Mouse (Mus musculus): ENCODE results near the gene Hydin. TPM values are rescaled to one million over a fixed set of nuclear protein-coding genes. Genes with fewer than 3 reads are reported as not detected.

Hydin gene
- polyA plus RNA-seq, 1 experiment from 2014 or later = 0.03 TPM

DNA sequence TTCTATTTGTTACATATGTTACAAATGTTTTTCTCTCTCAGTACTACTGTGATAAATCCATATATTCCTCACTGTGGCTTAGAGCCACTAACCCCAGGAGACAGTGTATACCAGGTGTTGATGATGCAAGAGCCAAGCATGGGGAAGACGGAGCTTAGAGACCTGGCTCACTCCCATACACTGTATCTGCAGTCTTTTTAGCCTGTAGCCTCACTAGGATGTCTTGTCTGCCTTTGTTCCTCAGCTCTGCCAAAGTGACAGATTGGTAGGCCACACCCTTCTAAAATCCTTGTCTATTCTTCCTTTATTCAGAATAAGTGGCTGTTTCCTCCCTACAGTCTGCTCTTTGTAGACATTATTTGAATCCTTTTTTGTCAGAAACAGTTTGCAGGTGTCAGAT lies 389.1 kb downstream of the Hydin start:
- Histone ChIP-seq H3K9me3 (replicated peaks; ENCODE audit: low read length) (no peaks in the 10 kb centered on the region), H3K27ac (no peak overlapping the region), H3K9ac (ENCODE audit: low read depth, low read length) (no peak overlapping the region), H3K4me2 (ENCODE audit: low read length) (no peak overlapping the region), H3K4me3 (replicated peaks; ENCODE audit: low read depth, low read length) (no peak overlapping the region), H3K27me3 (ENCODE audit: insufficient read depth, low read length) (no peaks in the 10 kb centered on the region), H3K36me3 (ENCODE audit: insufficient read depth, low read length) (peaks cover 10% of the 10 kb centered on the region), H3K4me1 (replicated peaks; ENCODE audit: insufficient read depth, low read length) (no peaks in the 10 kb centered on the region)
- DNase-seq (ENCODE audit: low spot score) (no peak), ATAC-seq (replicated peaks; ENCODE audit: low FRiP score, low read depth) (no peak)
- WGBS = 77% methylated on average over 1 of the region's 1 CpGs
- no peak for TF ChIP-seq CTCF (IDR thresholded peaks at IDR 0.05; ENCODE audit: low read depth)

DNA sequence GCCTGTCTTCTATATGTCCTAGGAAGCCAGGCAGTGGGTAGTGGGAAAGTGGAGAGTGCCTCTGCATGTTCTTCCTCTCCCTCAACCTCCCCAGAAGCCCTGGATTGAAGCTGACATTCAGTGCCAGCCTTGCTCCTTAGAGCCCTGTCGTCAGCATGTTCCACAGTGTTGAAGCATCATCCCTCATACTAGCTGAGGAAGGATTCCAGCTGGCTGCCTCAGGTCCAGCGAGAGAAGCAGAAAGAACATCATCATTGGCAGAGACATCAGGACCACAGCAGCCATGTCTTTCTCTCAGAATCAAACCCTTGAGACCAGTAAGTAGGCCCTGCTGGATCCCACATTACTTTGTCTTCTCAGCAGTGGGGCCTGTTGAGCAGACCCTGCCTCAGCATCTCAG lies 390.9 kb downstream of the Hydin start:
- H3K4me3 ChIP-seq (replicated peaks; ENCODE audit: low read depth, low read length) = no peak overlapping the region
- peaks cover 13% of the 10 kb centered on the region for H3K36me3 ChIP-seq (ENCODE audit: insufficient read depth, low read length)
- ATAC-seq (replicated peaks; ENCODE audit: low FRiP score, low read depth) (no peak), DNase-seq (ENCODE audit: low spot score) (no peak)
- no peak overlapping the region for H3K9ac ChIP-seq (ENCODE audit: low read depth, low read length)
- H3K4me2 ChIP-seq (ENCODE audit: low read length) = no peak overlapping the region
- H3K9me3 ChIP-seq (replicated peaks; ENCODE audit: low read length) = no peaks in the 10 kb centered on the region
- H3K27me3 ChIP-seq (ENCODE audit: insufficient read depth, low read length) = no peaks in the 10 kb centered on the region
- no peak overlapping the region for H3K27ac ChIP-seq
- no peaks in the 10 kb centered on the region for H3K4me1 ChIP-seq (replicated peaks; ENCODE audit: insufficient read depth, low read length)
- TF ChIP-seq CTCF (IDR thresholded peaks at IDR 0.05; ENCODE audit: low read depth) = no peak
- 88% methylated on average over 2 of the region's 2 CpGs for WGBS

Small RNA genes within 50 kb of the gene (microRNA-seq; reads per million reads assigned to microRNA genes)
- not detected for gene Gm44489
- gene Gm47306 = not detected

Other genes starting within 250 kb of the Hydin start
- 0.14 TPM in 1 of 2 replicates, not detected in the other for gene Chst4, start 227.2 kb upstream of the Hydin start, polyA plus RNA-seq (2015; fragmentation: Nextera tagmentation; extraction: Ambion mirVana)
- gene Zfp612, start 187.2 kb upstream of the Hydin start, polyA plus RNA-seq (2015; fragmentation: Nextera tagmentation; extraction: Ambion mirVana) = 5.1 and 5.6 TPM in 2 replicates
- not detected in 2 replicates for gene Gm21964, start 165.8 kb upstream of the Hydin start, polyA plus RNA-seq (2015; fragmentation: Nextera tagmentation; extraction: Ambion mirVana)
- not detected in 2 replicates for gene Gm17720, start 164.2 kb upstream of the Hydin start, polyA plus RNA-seq (2015; fragmentation: Nextera tagmentation; extraction: Ambion mirVana)
- not detected in 2 replicates for gene Calb2, start 98.8 kb upstream of the Hydin start, polyA plus RNA-seq (2015; fragmentation: Nextera tagmentation; extraction: Ambion mirVana)
- 8.0 and 9.2 TPM in 2 replicates for gene Cmtr2, start 51.3 kb upstream of the Hydin start, polyA plus RNA-seq (2015; fragmentation: Nextera tagmentation; extraction: Ambion mirVana)

Measured in kidney, postnatal 0 days (tissue).